Mouse (Mus musculus) ES-Bruce4 (cell line): ENCODE data around the gene Atxn7l2. TPM values are rescaled to one million over a fixed set of nuclear protein-coding genes. Genes with fewer than 3 reads are reported as not detected.
"Not testable (repeated sequence)": the region's sequence is repeated elsewhere in the genome, so short reads cannot be mapped to it uniquely, and the experiment has no call there.

Source experiments
- H3K27ac ChIP-seq: 2 replicates; pipeline ENCODE4 v1.5.1; 2012; ENCODE audit warnings: low read length, inconsistent platforms; ENCODE audit not compliant: insufficient read depth
- H3K27me3 ChIP-seq: 2 replicates; pipeline ENCODE4 v1.6.1; 2012; ENCODE audit warnings: mild to moderate bottlenecking, low read length, inconsistent platforms; ENCODE audit not compliant: control insufficient read depth, poor library complexity, insufficient read depth, severe bottlenecking
- H3K36me3 ChIP-seq: 2 replicates; pipeline ENCODE4 v1.6.1; 2012; ENCODE audit warnings: inconsistent platforms, mild to moderate bottlenecking, low read length, moderate library complexity; ENCODE audit not compliant: control insufficient read depth, poor library complexity, insufficient read depth, severe bottlenecking
- H3K4me1 ChIP-seq: one replicate; pipeline ENCODE4 v1.8.1; 2011; ENCODE audit warnings: low read length; ENCODE audit not compliant: control insufficient read depth, insufficient read depth
- H3K4me3 ChIP-seq: 2 replicates; pipeline ENCODE4 v1.5.1; 2011; ENCODE audit warnings: low read depth, mild to moderate bottlenecking, low read length
- H3K9ac ChIP-seq: 2 replicates; pipeline ENCODE4 v1.6.1; 2012; ENCODE audit warnings: low read depth, mild to moderate bottlenecking, inconsistent platforms; ENCODE audit not compliant: poor library complexity, severe bottlenecking
- H3K9me3 ChIP-seq: replicated peaks from 2 replicates; pipeline ENCODE4 v1.6.1; 2012; ENCODE audit warnings: mild to moderate bottlenecking, low read length, inconsistent platforms; ENCODE audit not compliant: control insufficient read depth, poor library complexity, insufficient read depth, severe bottlenecking
- CTCF ChIP-seq: IDR thresholded peaks from one replicate; pipeline ENCODE4 v1.8.1; 2011; ENCODE audit warnings: low read depth, low read length
- EP300 ChIP-seq: IDR thresholded peaks from 2 replicates; pipeline ENCODE4 v1.6.1; 2011; ENCODE audit warnings: low read depth, low read length; ENCODE audit not compliant: insufficient read depth
- POLR2A ChIP-seq: IDR thresholded peaks from one replicate; pipeline ENCODE4 v1.8.1; 2011; ENCODE audit warnings: low read length; ENCODE audit not compliant: insufficient read depth
- polyA plus RNA-seq: library from polyadenylated mRNA; stranded (reverse); fragments of >200 nt; gene quantifications from 2 replicates; pipeline ENCODE4 v1.2.4, GENCODE M21; 2011; ENCODE audit warnings: low read depth; ENCODE audit not compliant: missing spikeins, insufficient read depth, insufficient read length

The Atxn7l2 gene
- polyA plus RNA-seq, 1 experiment: 4.3 TPM

DNA sequence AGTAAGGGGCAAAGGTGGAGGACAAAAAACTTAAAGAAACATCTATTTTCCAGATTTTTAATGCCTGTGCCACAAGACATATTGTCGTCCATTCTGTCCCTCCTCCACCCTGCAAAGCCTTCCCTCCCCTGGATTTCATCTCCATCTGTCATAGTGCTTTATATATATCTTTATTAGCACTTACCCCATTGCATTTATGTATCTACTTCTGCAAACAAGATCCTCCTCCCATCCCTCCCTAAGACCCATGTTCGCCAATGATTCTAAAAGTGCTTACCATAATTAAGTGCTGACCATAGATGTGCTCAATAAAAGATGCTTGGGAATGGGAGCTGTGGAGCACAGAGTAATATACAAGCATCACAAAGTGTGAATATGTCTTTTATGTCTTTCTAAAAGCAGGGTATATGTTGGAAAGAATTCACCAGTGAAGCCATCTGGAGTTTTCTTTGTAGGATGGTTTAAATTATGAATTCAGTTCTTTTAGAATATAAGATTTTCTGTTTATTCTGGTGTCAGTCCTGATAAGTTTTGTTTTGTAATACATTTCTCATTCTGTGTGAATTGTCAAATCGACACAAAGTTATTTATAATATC, 30.6 kb upstream of the Atxn7l2 start:
- Histone ChIP-seq H3K27me3 (no peaks in the 10 kb centered on the region), H3K27ac (no peak overlapping the region), H3K4me1 (no peaks in the 10 kb centered on the region), H3K9ac (no peak overlapping the region), H3K4me3 (no peak overlapping the region), H3K9me3 (no peaks in the 10 kb centered on the region; the same call in 1 of the 2 replicates), H3K36me3 (no peaks in the 10 kb centered on the region)
- no peak for TF ChIP-seq EP300
- TF ChIP-seq CTCF: no peak
- no peak for TF ChIP-seq POLR2A

DNA sequence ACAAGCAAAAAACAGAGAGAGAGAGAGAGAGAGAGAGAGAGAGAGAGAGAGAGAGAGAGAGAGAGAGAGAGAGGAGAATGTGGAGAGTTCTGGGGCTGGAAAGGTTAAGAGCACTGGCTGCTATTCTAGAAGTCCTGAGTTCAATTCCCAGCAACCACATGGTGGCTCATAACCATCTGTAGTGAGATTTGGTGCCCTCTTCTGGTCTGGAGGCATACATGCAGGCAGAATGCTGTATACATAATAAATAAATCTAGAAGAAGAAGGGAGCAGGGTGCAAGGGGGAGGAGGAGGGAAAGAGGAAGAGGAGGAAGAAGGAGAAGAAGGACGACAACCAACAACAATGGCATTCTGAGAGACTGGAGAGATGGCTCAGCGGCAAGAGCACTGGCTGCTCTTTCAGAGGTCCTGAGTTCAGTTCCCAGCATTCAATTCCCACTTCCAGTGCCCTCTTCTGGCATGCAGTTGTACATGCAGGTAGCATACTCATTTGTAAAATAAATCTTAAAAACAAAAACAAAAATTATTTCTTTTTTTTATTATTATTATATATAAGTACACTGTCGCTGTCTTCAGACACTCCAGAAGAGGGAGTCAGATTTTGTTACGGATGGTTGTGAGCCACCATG, 26.9 kb upstream of the Atxn7l2 start:
- H3K27me3 ChIP-seq, H3K4me3 ChIP-seq, H3K36me3 ChIP-seq, H3K9me3 ChIP-seq, H3K27ac ChIP-seq, H3K9ac ChIP-seq, H3K4me1 ChIP-seq: not testable (repeated sequence)
- peak; percentile 16 for TF ChIP-seq CTCF

- Histone ChIP-seq H3K4me1 (no peaks in the 10 kb centered on the region), H3K27ac (no peak overlapping the region), H3K36me3 (no peaks in the 10 kb centered on the region), H3K27me3 (no peaks in the 10 kb centered on the region; the same call in 1 of the 2 replicates), H3K9ac (no peak overlapping the region), H3K9me3 (no peaks in the 10 kb centered on the region), H3K4me3 (no peak overlapping the region)
- no peak for TF ChIP-seq EP300
- no peak for TF ChIP-seq CTCF
- no peak for TF ChIP-seq POLR2A
Observed at GRCm38 (mm10) chr3:108231646-108232045, 20.9 kb upstream of the Atxn7l2 start.

DNA sequence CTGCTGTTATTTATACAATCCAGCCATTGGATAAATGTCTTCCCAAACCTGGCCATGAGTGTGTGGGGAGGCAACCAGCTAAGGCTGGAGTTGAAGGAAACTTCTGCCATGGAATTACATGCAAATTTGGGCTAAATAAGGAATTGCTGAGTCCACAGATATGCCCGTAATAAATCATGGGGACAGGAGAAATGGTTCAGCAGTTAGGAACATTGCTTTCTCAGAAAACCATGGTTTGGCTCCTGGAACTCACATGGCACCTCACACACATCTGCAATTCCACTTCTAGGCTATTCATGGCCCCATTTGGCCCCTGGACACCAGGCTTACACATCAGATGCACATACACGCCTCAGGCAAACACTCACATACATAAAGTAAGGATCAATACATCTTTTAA, 16.8 kb upstream of the Atxn7l2 start:
- H3K36me3 ChIP-seq: no peaks in the 10 kb centered on the region
- H3K9me3 ChIP-seq: no peaks in the 10 kb centered on the region
- H3K4me3 ChIP-seq: no peak overlapping the region
- H3K9ac ChIP-seq: no peak overlapping the region
- TF ChIP-seq CTCF (no peak), POLR2A (no peak)
- H3K4me1 ChIP-seq: no peaks in the 10 kb centered on the region
- peaks cover 9% of the 10 kb centered on the region for H3K27me3 ChIP-seq
- H3K27ac ChIP-seq: no peak overlapping the region

GRCm38 (mm10) chr3:108226558-108227350, 16.0 kb upstream of the Atxn7l2 start, which contains the start of gene Sypl2:
Gene Sypl2 (minus strand): TSS chr3:108226648.
- no peaks in the 10 kb centered on the region for H3K36me3 ChIP-seq
- no peaks in the 10 kb centered on the region for H3K9me3 ChIP-seq
- TF ChIP-seq EP300 (no peak), CTCF (no peak), POLR2A (no peak)
- no peak within 1 kb of the TSS for H3K27ac ChIP-seq
- H3K4me1 ChIP-seq: no peaks in the 10 kb centered on the region
- peak within 1 kb of the TSS; percentile 74 for H3K4me3 ChIP-seq
- peaks cover 9% of the 10 kb centered on the region for H3K27me3 ChIP-seq
- H3K9ac ChIP-seq: peak within 1 kb of the TSS; percentile 57
